Comparison of ENCODE assay signal across 17 mouse cellular contexts in genomic region chr5:113943328-113943727, GRCm38 (mm10). TPM values are rescaled to one million over a fixed set of nuclear protein-coding genes. Genes with fewer than 3 reads are reported as not detected.
DNase-seq lines count a peak whose midpoint lies in the region; ATAC-seq and TF ChIP-seq lines count a peak whose summit lies in the region.
"Had no signal": no experiment of that assay in that cellular context is flagged by ENCODE, and none has a peak within 500 bp of the region (broad histone marks: within the 10 kb centered on the region; RNA-seq: fewer than 3 reads in every experiment).

No protein-coding gene starts in this region.

- H3K9ac ChIP-seq in forebrain, embryonic 15.5 days (replicated peaks): no peak overlapping the region
- no peak overlapping the region for H3K9ac ChIP-seq in midbrain, embryonic 12.5 days (replicated peaks)
- no peak overlapping the region for H3K9ac ChIP-seq in midbrain, postnatal 0 days (replicated peaks; ENCODE audit: low read length, poor library complexity, severe bottlenecking)
- H3K9ac ChIP-seq in ES-Bruce4 (ENCODE audit: low read depth, poor library complexity, severe bottlenecking): peak overlapping the region; percentile 70
- no peak overlapping the region for H3K9ac ChIP-seq in hindbrain, embryonic 13.5 days
- H3K9ac ChIP-seq: embryonic facial prominence, embryonic 13.5 days; limb, embryonic 15.5 days had no signal

- TF ChIP-seq CTCF in midbrain, postnatal 0 days (IDR thresholded peaks at IDR 0.05): no peak
- TF ChIP-seq CTCF in ES-Bruce4 (IDR thresholded peaks at IDR 0.05; ENCODE audit: low read depth, low read length): no peak

- H3K27me3 ChIP-seq in forebrain, embryonic 10.5 days (ENCODE audit: poor library complexity, severe bottlenecking): no peaks in the 10 kb centered on the region
- no peaks in the 10 kb centered on the region for H3K27me3 ChIP-seq in forebrain, embryonic 15.5 days
- H3K27me3 ChIP-seq in midbrain, embryonic 12.5 days: no peaks in the 10 kb centered on the region
- H3K27me3 ChIP-seq in midbrain, postnatal 0 days (ENCODE audit: insufficient read depth, low read length): no peaks in the 10 kb centered on the region
- no peaks in the 10 kb centered on the region for H3K27me3 ChIP-seq in ES-Bruce4 (ENCODE audit: control insufficient read depth, insufficient read depth, low read length, poor library complexity, severe bottlenecking)
- H3K27me3 ChIP-seq in hindbrain, embryonic 13.5 days: no peaks in the 10 kb centered on the region
- H3K27me3 ChIP-seq: embryonic facial prominence, embryonic 13.5 days; limb, embryonic 15.5 days had no signal

- H3K4me2 ChIP-seq in forebrain, embryonic 15.5 days (replicated peaks): no peak overlapping the region
- no peak overlapping the region for H3K4me2 ChIP-seq in midbrain, embryonic 12.5 days (replicated peaks)
- no peak overlapping the region for H3K4me2 ChIP-seq in midbrain, postnatal 0 days (ENCODE audit: low read depth, low read length, poor library complexity, severe bottlenecking)
- no peak overlapping the region for H3K4me2 ChIP-seq in hindbrain, embryonic 13.5 days
- H3K4me2 ChIP-seq: embryonic facial prominence, embryonic 13.5 days; heart, embryonic 11.5 days; limb, embryonic 15.5 days had no signal

- no peak overlapping the region for H3K4me3 ChIP-seq in forebrain, embryonic 10.5 days
- H3K4me3 ChIP-seq in forebrain, embryonic 15.5 days: no peak overlapping the region
- no peak overlapping the region for H3K4me3 ChIP-seq in midbrain, embryonic 12.5 days
- no peak overlapping the region for H3K4me3 ChIP-seq in midbrain, postnatal 0 days (ENCODE audit: low read depth, low read length)
- peak overlapping the region; percentile 75 for H3K4me3 ChIP-seq in ES-Bruce4 (ENCODE audit: low read depth, low read length)
- no peak overlapping the region for H3K4me3 ChIP-seq in hindbrain, embryonic 13.5 days
- H3K4me3 ChIP-seq: embryonic facial prominence, embryonic 13.5 days; limb, embryonic 15.5 days had no signal

- intact Hi-C loops in heart, postnatal 25 days (cut with DNase I): no loop called here

- no peaks in the 10 kb centered on the region for H3K9me3 ChIP-seq in forebrain, embryonic 10.5 days
- H3K9me3 ChIP-seq in forebrain, embryonic 15.5 days: no peaks in the 10 kb centered on the region
- no peaks in the 10 kb centered on the region for H3K9me3 ChIP-seq in midbrain, embryonic 12.5 days
- no peaks in the 10 kb centered on the region for H3K9me3 ChIP-seq in midbrain, postnatal 0 days (ENCODE audit: low read length)
- no peaks in the 10 kb centered on the region for H3K9me3 ChIP-seq in ES-Bruce4 (replicated peaks; ENCODE audit: control insufficient read depth, insufficient read depth, low read length, poor library complexity, severe bottlenecking)
- H3K9me3 ChIP-seq in hindbrain, embryonic 13.5 days: no peaks in the 10 kb centered on the region
- H3K9me3 ChIP-seq: embryonic facial prominence, embryonic 13.5 days; limb, embryonic 15.5 days had no signal

- TF ChIP-seq POLR2A in ES-Bruce4 (IDR thresholded peaks at IDR 0.05; ENCODE audit: insufficient read depth, low read length): no peak

- no peak for DNase-seq in forebrain, embryonic 10.5 days (ENCODE audit: extremely low spot score, low spot score)
- DNase-seq in midbrain, postnatal 0 days (ENCODE audit: low spot score): no peak
- no peak for DNase-seq in right cerebral cortex, postnatal 14 days
- DNase-seq in heart, postnatal 25 days (ENCODE audit: low spot score): no peak
- DNase-seq: adrenal gland, postnatal 10 days; cerebellum, adult 8-10 months; heart, postnatal 14 days; kidney, adult 9 months; right cerebral cortex, adult 18-20 months; thymus, postnatal 25 days had no signal

- WGBS in forebrain, embryonic 10.5 days: 84% methylated on average over 12 of the region's 12 CpGs
- 59% methylated on average over 12 of the region's 12 CpGs for WGBS in forebrain, embryonic 15.5 days
- WGBS in midbrain, embryonic 12.5 days: 77% methylated on average over 12 of the region's 12 CpGs
- WGBS in midbrain, postnatal 0 days: 75% methylated on average over 12 of the region's 12 CpGs
- 60% methylated on average over 12 of the region's 12 CpGs for WGBS in hindbrain, embryonic 13.5 days

- TF ChIP-seq EP300 in ES-Bruce4 (IDR thresholded peaks at IDR 0.05; ENCODE audit: insufficient read depth, low read depth, low read length): no peak

- peaks cover 92% of the 10 kb centered on the region for H3K36me3 ChIP-seq in forebrain, embryonic 10.5 days (replicated peaks)
- peaks cover 57% of the 10 kb centered on the region for H3K36me3 ChIP-seq in forebrain, embryonic 15.5 days
- H3K36me3 ChIP-seq in midbrain, embryonic 12.5 days: peaks cover 77% of the 10 kb centered on the region
- peaks cover 69% of the 10 kb centered on the region for H3K36me3 ChIP-seq in midbrain, postnatal 0 days (ENCODE audit: insufficient read depth, low read length)
- H3K36me3 ChIP-seq in ES-Bruce4 (ENCODE audit: control insufficient read depth, insufficient read depth, low read length, poor library complexity, severe bottlenecking): no peaks in the 10 kb centered on the region
- peaks cover 93% of the 10 kb centered on the region for H3K36me3 ChIP-seq in hindbrain, embryonic 13.5 days

- peak overlapping the region; percentile 74 for H3K27ac ChIP-seq in forebrain, embryonic 10.5 days
- H3K27ac ChIP-seq in forebrain, embryonic 15.5 days (replicated peaks): no peak overlapping the region
- peak overlapping the region; percentile 66 for H3K27ac ChIP-seq in midbrain, embryonic 12.5 days (replicated peaks)
- H3K27ac ChIP-seq in midbrain, postnatal 0 days (ENCODE audit: low read depth, low read length): no peak overlapping the region
- H3K27ac ChIP-seq in ES-Bruce4 (ENCODE audit: insufficient read depth, low read length): no peak overlapping the region
- H3K27ac ChIP-seq in hindbrain, embryonic 13.5 days: peak overlapping the region; percentile 18; the same call in 1 of the 2 replicates
- H3K27ac ChIP-seq: embryonic facial prominence, embryonic 13.5 days; limb, embryonic 15.5 days had no signal

- peaks cover 16% of the 10 kb centered on the region for H3K4me1 ChIP-seq in forebrain, embryonic 10.5 days
- peaks cover under 1% of the 10 kb centered on the region; the same call in 1 of the 2 replicates for H3K4me1 ChIP-seq in forebrain, embryonic 15.5 days
- peaks cover 14% of the 10 kb centered on the region for H3K4me1 ChIP-seq in midbrain, embryonic 12.5 days
- H3K4me1 ChIP-seq in midbrain, postnatal 0 days (ENCODE audit: insufficient read depth, low read length): no peaks in the 10 kb centered on the region
- H3K4me1 ChIP-seq in ES-Bruce4 (ENCODE audit: control insufficient read depth, insufficient read depth, low read length): peaks cover 2% of the 10 kb centered on the region
- peaks cover 4% of the 10 kb centered on the region; the same call in 1 of the 2 replicates for H3K4me1 ChIP-seq in hindbrain, embryonic 13.5 days (replicated peaks)
- H3K4me1 ChIP-seq: embryonic facial prominence, embryonic 13.5 days; limb, embryonic 15.5 days had no signal

- ATAC-seq in forebrain, embryonic 15.5 days (replicated peaks): no peak
- no peak for ATAC-seq in midbrain, embryonic 12.5 days (ENCODE audit: low FRiP score, low read depth)
- ATAC-seq in midbrain, postnatal 0 days (ENCODE audit: low FRiP score): no peak
- no peak for ATAC-seq in hindbrain, embryonic 13.5 days (ENCODE audit: low FRiP score)

RNA-seq across cellular contexts. Expression of gene Coro1c, which starts 34.8 kb away (rescaled TPM):
- polyA plus RNA-seq in forebrain, embryonic 10.5 days (2016; fragmentation: Nextera tagmentation; extraction: Ambion mirVana): 209 and 210 TPM in 2 replicates
- polyA plus RNA-seq in forebrain, embryonic 15.5 days (2015; fragmentation: Nextera tagmentation; extraction: Ambion mirVana): 221 and 224 TPM in 2 replicates
- 227 and 244 TPM in 2 replicates for polyA plus RNA-seq in midbrain, embryonic 12.5 days (2016; fragmentation: Nextera tagmentation; extraction: Ambion mirVana)
- 157 and 311 TPM in 2 replicates for total RNA-seq in midbrain, postnatal 0 days (2014; rRNA removed)
- polyA plus RNA-seq in midbrain, postnatal 0 days (2015; fragmentation: Nextera tagmentation; extraction: Ambion mirVana): 165 and 171 TPM in 2 replicates
- 174 and 218 TPM in 2 replicates for polyA plus RNA-seq in ES-Bruce4 (2011; ENCODE audit: insufficient read depth, insufficient read length, low read depth, missing spikeins)
- 176 and 190 TPM in 2 replicates for polyA plus RNA-seq in hindbrain, embryonic 13.5 days (2015; fragmentation: Nextera tagmentation; extraction: Ambion mirVana)
- total RNA-seq in heart, postnatal 25 days (2021): 10 to 100 TPM; 34.5 to 35.2 TPM

RNA-seq across cellular contexts. Expression of gene Ssh1, which starts 50.4 kb away (rescaled TPM):
- polyA plus RNA-seq in forebrain, embryonic 10.5 days (2016; fragmentation: Nextera tagmentation; extraction: Ambion mirVana): 13.9 and 17.5 TPM in 2 replicates
- 12.8 and 13.8 TPM in 2 replicates for polyA plus RNA-seq in forebrain, embryonic 15.5 days (2015; fragmentation: Nextera tagmentation; extraction: Ambion mirVana)
- 16.0 and 18.5 TPM in 2 replicates for polyA plus RNA-seq in midbrain, embryonic 12.5 days (2016; fragmentation: Nextera tagmentation; extraction: Ambion mirVana)
- total RNA-seq in midbrain, postnatal 0 days (2014; rRNA removed): 14.0 and 14.3 TPM in 2 replicates
- 9.8 and 12.4 TPM in 2 replicates for polyA plus RNA-seq in midbrain, postnatal 0 days (2015; fragmentation: Nextera tagmentation; extraction: Ambion mirVana)
- 23.5 and 25.0 TPM in 2 replicates for polyA plus RNA-seq in ES-Bruce4 (2011; ENCODE audit: insufficient read depth, insufficient read length, low read depth, missing spikeins)
- 15.0 and 18.7 TPM in 2 replicates for polyA plus RNA-seq in hindbrain, embryonic 13.5 days (2015; fragmentation: Nextera tagmentation; extraction: Ambion mirVana)
- total RNA-seq in heart, postnatal 25 days (2021): 10 to 100 TPM; 13.4 to 16.9 TPM

Comparison
In these comparisons a context has a peak if more than half of its experiments do, and no peak if none do; other contexts are left out.
1. H3K27ac ChIP-seq: peak in forebrain, embryonic 10.5 days (single experiment), midbrain, embryonic 12.5 days (single experiment) and hindbrain, embryonic 13.5 days (single experiment); none in forebrain, embryonic 15.5 days (single experiment), midbrain, postnatal 0 days (single experiment) and ES-Bruce4 (single experiment).